Mouse (Mus musculus): Measurements from ENCODE around the gene Ctps2. TPM values are rescaled to one million over a fixed set of nuclear protein-coding genes. Genes with fewer than 3 reads are reported as not detected.

Ctps2 gene
- 144 TPM for total RNA-seq (2023)

DNA sequence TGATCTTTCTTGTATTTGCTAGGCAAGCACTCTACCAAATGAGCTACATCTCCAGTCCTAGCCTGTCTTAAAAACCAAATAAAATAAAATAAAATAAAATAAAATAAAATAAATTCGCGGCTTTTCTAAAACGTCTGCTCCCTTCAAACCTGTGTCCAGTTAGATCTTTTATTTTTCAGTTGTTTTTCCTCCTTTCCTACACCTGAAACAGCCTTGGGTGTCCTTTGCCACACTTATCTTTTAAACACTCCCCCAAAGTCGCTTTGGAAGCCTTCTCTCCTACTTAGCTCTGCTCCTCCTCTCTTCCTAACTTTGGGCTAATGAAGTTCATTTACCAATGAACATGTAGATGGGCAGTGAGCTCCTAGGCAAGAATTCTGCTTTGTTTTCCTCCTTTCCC, at the start of gene Ctps2:
Gene Ctps2 (plus strand): TSS at position 301 of the 400 bp plus-strand sequence.

DNA sequence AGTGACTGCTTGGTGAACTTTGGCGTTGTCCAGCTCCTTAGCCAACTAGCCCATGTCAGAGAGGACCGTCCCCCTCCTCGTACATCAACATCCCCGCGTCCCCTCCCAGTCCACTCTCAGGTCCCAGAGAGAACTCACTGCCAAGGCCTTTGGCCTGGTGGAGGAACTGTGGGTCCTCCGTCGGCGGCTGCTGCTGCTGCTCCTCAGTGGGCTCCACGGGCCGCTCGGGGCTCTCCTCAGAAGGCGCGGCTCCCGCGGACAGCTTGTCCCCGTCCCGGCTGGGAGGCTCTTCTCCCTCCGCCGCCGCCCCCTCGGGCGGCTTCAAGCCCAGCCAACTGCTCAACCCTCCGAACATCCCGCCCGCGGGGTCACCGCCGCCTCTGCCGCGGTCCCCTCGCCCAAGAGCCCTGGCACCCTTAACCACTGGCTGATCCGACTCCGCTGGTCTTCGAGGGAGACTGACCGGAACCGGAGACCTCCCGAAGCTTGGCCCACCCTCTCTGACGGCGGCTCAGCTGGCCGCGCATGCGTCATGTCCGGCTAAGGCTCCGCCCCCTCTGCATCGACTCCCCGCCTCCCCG, 13.0 kb upstream of the Ctps2 start, which contains the start of gene Syap1:
Gene Syap1 (minus strand): TSS at position 517 of the 581 bp plus-strand sequence.

DNA sequence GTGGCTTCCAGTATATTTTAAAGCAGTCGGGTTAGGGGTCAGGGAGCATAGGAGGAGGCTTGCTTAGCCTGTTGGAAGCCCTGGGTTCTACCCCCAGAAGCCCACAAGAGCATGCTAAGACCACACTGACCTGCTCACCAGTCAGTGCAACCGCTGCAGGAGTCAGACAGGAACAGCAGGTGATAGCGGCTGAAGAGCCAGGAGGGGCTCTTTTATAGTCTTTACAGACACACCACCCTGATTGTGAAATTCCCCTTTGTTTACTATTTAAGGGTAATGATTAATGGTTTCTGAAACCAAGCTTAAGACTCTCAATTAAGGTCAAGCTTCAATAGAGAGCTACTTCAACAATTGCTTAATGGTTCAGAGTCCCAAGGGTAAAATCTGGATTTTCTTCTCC, 63.3 kb downstream of the Ctps2 start, which contains the start of gene S100g:
Gene S100g (minus strand): TSS at position 217 of the 400 bp plus-strand sequence.

Other genes starting within 250 kb of the Ctps2 start
- 98.9 TPM for gene Rbbp7, start 140.8 kb upstream of the Ctps2 start, total RNA-seq (2023)
- 31.7 TPM for gene Txlng, start 71.8 kb upstream of the Ctps2 start, total RNA-seq (2023)
- gene Syap1, start 12.8 kb upstream of the Ctps2 start, total RNA-seq (2023), result 23.8 TPM
- gene S100g, start 63.4 kb downstream of the Ctps2 start, total RNA-seq (2023), result not detected